Mouse (Mus musculus) liver, postnatal 0 days (tissue): ENCODE results near the gene Fbxl13.

ENCODE experiments used
- CTCF ChIP-seq: sonication (generic); IDR thresholded peaks from 2 replicates; pipeline ENCODE4 v1.5.1; 2016; ENCODE audit warnings: antibody characterized with exemption, low read depth
- EP300 ChIP-seq: IDR thresholded peaks from 2 replicates; pipeline ENCODE4 v1.6.1; 2016; ENCODE audit warnings: antibody characterized with exemption, low read depth, mild to moderate bottlenecking

GRCm38 (mm10) chr5:21660850-21661249 is 15.4 kb upstream of the Fbxl13 start:
- TF ChIP-seq CTCF (no peak), EP300 (no peak)
